Mouse (Mus musculus): Measurements from ENCODE around the gene Tpk1.

DNA sequence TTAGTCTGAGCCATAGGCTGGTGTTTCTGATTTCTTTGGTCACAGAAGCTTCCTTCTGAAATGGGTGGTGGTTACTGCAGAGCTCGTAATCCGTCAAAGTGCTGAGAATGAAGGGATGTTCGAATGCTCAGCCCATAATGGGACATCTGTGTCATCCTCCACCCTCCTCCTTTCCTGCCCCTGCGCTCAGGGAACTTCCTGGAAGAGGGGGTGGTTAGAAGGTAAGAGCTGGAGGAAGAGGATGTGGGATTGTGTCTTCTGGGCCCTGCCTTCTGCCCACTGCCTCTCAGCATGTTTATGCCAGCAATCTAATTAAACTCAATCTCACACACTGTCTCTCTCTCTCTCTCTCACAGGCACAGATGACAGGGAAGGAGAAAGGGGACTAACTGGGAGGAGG lies 317.0 kb downstream of the Tpk1 start:
- TF ChIP-seq CTCF (IDR thresholded peaks at IDR 0.05; ENCODE audit: extremely low read depth, insufficient read length, insufficient replicate concordance, low read depth, low read length) (no peak), POLR2A (IDR thresholded peaks at IDR 0.05; ENCODE audit: low read depth, low read length) (no peak)
